Mouse (Mus musculus): Measurements from ENCODE around the gene Csnk1e. TPM values are rescaled to one million over a fixed set of nuclear protein-coding genes. Genes with fewer than 3 reads are reported as not detected.

The Csnk1e gene
- polyA plus RNA-seq, 1 experiment from 2014 or later = 193 TPM

GRCm38 (mm10) chr15:79424602-79425001 lies 30.8 kb downstream of the Csnk1e start:
- Histone ChIP-seq H3K27ac (ENCODE audit: low read depth, low read length) (no peak overlapping the region), H3K4me2 (replicated peaks; ENCODE audit: low read depth, low read length) (no peak overlapping the region), H3K4me1 (replicated peaks; ENCODE audit: control insufficient read depth, insufficient read depth, low read length) (no peaks in the 10 kb centered on the region), H3K27me3 (ENCODE audit: control insufficient read depth, insufficient read depth, low read length) (no peaks in the 10 kb centered on the region), H3K9me3 (ENCODE audit: control insufficient read depth, low read length) (no peaks in the 10 kb centered on the region), H3K36me3 (ENCODE audit: control insufficient read depth, insufficient read depth, low read length) (peaks cover 54% of the 10 kb centered on the region), H3K4me3 (ENCODE audit: low read depth, low read length) (no peak overlapping the region), H3K9ac (ENCODE audit: low read depth, low read length) (no peak overlapping the region)
- 94% methylated on average over 17 of the region's 17 CpGs for WGBS
- DNase-seq (ENCODE audit: low spot score) (no peak), ATAC-seq (ENCODE audit: low FRiP score) (no peak)

GRCm38 (mm10) chr15:79422715-79423243 lies 32.6 kb downstream of the Csnk1e start:
- ATAC-seq (ENCODE audit: low FRiP score) (no peak), DNase-seq (ENCODE audit: low spot score) (no peak)
- Histone ChIP-seq H3K4me1 (replicated peaks; ENCODE audit: control insufficient read depth, insufficient read depth, low read length) (no peaks in the 10 kb centered on the region), H3K4me2 (replicated peaks; ENCODE audit: low read depth, low read length) (no peak overlapping the region), H3K27me3 (ENCODE audit: control insufficient read depth, insufficient read depth, low read length) (no peaks in the 10 kb centered on the region), H3K4me3 (ENCODE audit: low read depth, low read length) (no peak overlapping the region), H3K27ac (ENCODE audit: low read depth, low read length) (no peak overlapping the region), H3K36me3 (ENCODE audit: control insufficient read depth, insufficient read depth, low read length) (peaks cover 48% of the 10 kb centered on the region), H3K9me3 (ENCODE audit: control insufficient read depth, low read length) (no peaks in the 10 kb centered on the region), H3K9ac (ENCODE audit: low read depth, low read length) (no peak overlapping the region)
- WGBS = 90% methylated on average over 6 of the region's 6 CpGs

GRCm38 (mm10) chr15:79418677-79419076 lies 36.7 kb downstream of the Csnk1e start:
- no peak overlapping the region for H3K4me3 ChIP-seq (ENCODE audit: low read depth, low read length)
- no peak for DNase-seq (ENCODE audit: low spot score)
- ATAC-seq (ENCODE audit: low FRiP score) = no peak
- H3K9me3 ChIP-seq (ENCODE audit: control insufficient read depth, low read length) = no peaks in the 10 kb centered on the region
- no peak overlapping the region for H3K9ac ChIP-seq (ENCODE audit: low read depth, low read length)
- WGBS = 88% methylated on average over 11 of the region's 11 CpGs
- no peak overlapping the region for H3K27ac ChIP-seq (ENCODE audit: low read depth, low read length)
- peaks cover 20% of the 10 kb centered on the region for H3K36me3 ChIP-seq (ENCODE audit: control insufficient read depth, insufficient read depth, low read length)
- H3K27me3 ChIP-seq (ENCODE audit: control insufficient read depth, insufficient read depth, low read length) = no peaks in the 10 kb centered on the region
- H3K4me2 ChIP-seq (replicated peaks; ENCODE audit: low read depth, low read length) = no peak overlapping the region
- no peaks in the 10 kb centered on the region for H3K4me1 ChIP-seq (replicated peaks; ENCODE audit: control insufficient read depth, insufficient read depth, low read length)

GRCm38 (mm10) chr15:79418265-79418664 lies 37.1 kb downstream of the Csnk1e start:
- Histone ChIP-seq H3K27ac (ENCODE audit: low read depth, low read length) (no peak overlapping the region), H3K4me3 (ENCODE audit: low read depth, low read length) (no peak overlapping the region), H3K9me3 (ENCODE audit: control insufficient read depth, low read length) (no peaks in the 10 kb centered on the region), H3K4me2 (replicated peaks; ENCODE audit: low read depth, low read length) (no peak overlapping the region), H3K9ac (ENCODE audit: low read depth, low read length) (no peak overlapping the region), H3K4me1 (replicated peaks; ENCODE audit: control insufficient read depth, insufficient read depth, low read length) (no peaks in the 10 kb centered on the region), H3K36me3 (ENCODE audit: control insufficient read depth, insufficient read depth, low read length) (peaks cover 19% of the 10 kb centered on the region), H3K27me3 (ENCODE audit: control insufficient read depth, insufficient read depth, low read length) (no peaks in the 10 kb centered on the region)
- ATAC-seq (ENCODE audit: low FRiP score) (no peak), DNase-seq (ENCODE audit: low spot score) (no peak)
- 81% methylated on average over 3 of the region's 3 CpGs for WGBS

GRCm38 (mm10) chr15:79417379-79417778 lies 38.0 kb downstream of the Csnk1e start:
- Histone ChIP-seq H3K27me3 (ENCODE audit: control insufficient read depth, insufficient read depth, low read length) (no peaks in the 10 kb centered on the region), H3K9ac (ENCODE audit: low read depth, low read length) (no peak overlapping the region), H3K4me2 (replicated peaks; ENCODE audit: low read depth, low read length) (no peak overlapping the region), H3K27ac (ENCODE audit: low read depth, low read length) (no peak overlapping the region), H3K4me3 (ENCODE audit: low read depth, low read length) (no peak overlapping the region), H3K9me3 (ENCODE audit: control insufficient read depth, low read length) (no peaks in the 10 kb centered on the region), H3K36me3 (ENCODE audit: control insufficient read depth, insufficient read depth, low read length) (peaks cover 13% of the 10 kb centered on the region), H3K4me1 (replicated peaks; ENCODE audit: control insufficient read depth, insufficient read depth, low read length) (no peaks in the 10 kb centered on the region)
- WGBS = 98% methylated on average over 3 of the region's 3 CpGs
- ATAC-seq (ENCODE audit: low FRiP score) = no peak
- DNase-seq (ENCODE audit: low spot score) = no peak

- peaks cover 10% of the 10 kb centered on the region; the same call in 1 of the 2 replicates for H3K36me3 ChIP-seq (ENCODE audit: control insufficient read depth, insufficient read depth, low read length)
- WGBS = 93% methylated on average over 10 of the region's 10 CpGs
- H3K27me3 ChIP-seq (ENCODE audit: control insufficient read depth, insufficient read depth, low read length) = no peaks in the 10 kb centered on the region
- no peaks in the 10 kb centered on the region for H3K9me3 ChIP-seq (ENCODE audit: control insufficient read depth, low read length)
- H3K4me2 ChIP-seq (replicated peaks; ENCODE audit: low read depth, low read length) = no peak overlapping the region
- H3K4me1 ChIP-seq (replicated peaks; ENCODE audit: control insufficient read depth, insufficient read depth, low read length) = no peaks in the 10 kb centered on the region
- ATAC-seq (ENCODE audit: low FRiP score) = no peak
- no peak overlapping the region for H3K4me3 ChIP-seq (ENCODE audit: low read depth, low read length)
- no peak for DNase-seq (ENCODE audit: low spot score)
- no peak overlapping the region for H3K9ac ChIP-seq (ENCODE audit: low read depth, low read length)
- no peak overlapping the region for H3K27ac ChIP-seq (ENCODE audit: low read depth, low read length)
Observed at GRCm38 (mm10) chr15:79416460-79417085, 38.8 kb downstream of the Csnk1e start.

- Histone ChIP-seq H3K36me3 (ENCODE audit: control insufficient read depth, insufficient read depth, low read length) (peaks cover 6% of the 10 kb centered on the region; the same call in 1 of the 2 replicates), H3K9ac (ENCODE audit: low read depth, low read length) (no peak overlapping the region), H3K9me3 (ENCODE audit: control insufficient read depth, low read length) (no peaks in the 10 kb centered on the region), H3K27me3 (ENCODE audit: control insufficient read depth, insufficient read depth, low read length) (no peaks in the 10 kb centered on the region), H3K4me3 (ENCODE audit: low read depth, low read length) (no peak overlapping the region), H3K4me1 (replicated peaks; ENCODE audit: control insufficient read depth, insufficient read depth, low read length) (no peaks in the 10 kb centered on the region), H3K27ac (ENCODE audit: low read depth, low read length) (no peak overlapping the region), H3K4me2 (replicated peaks; ENCODE audit: low read depth, low read length) (no peak overlapping the region)
- DNase-seq (ENCODE audit: low spot score) = no peak
- ATAC-seq (ENCODE audit: low FRiP score) = no peak
- 63% methylated on average over 4 of the region's 4 CpGs for WGBS
Observed at GRCm38 (mm10) chr15:79414513-79414912, 40.9 kb downstream of the Csnk1e start.

GRCm38 (mm10) chr15:79413802-79414201 lies 41.6 kb downstream of the Csnk1e start:
- Histone ChIP-seq H3K9me3 (ENCODE audit: control insufficient read depth, low read length) (no peaks in the 10 kb centered on the region), H3K36me3 (ENCODE audit: control insufficient read depth, insufficient read depth, low read length) (peaks cover 6% of the 10 kb centered on the region; the same call in 1 of the 2 replicates), H3K9ac (ENCODE audit: low read depth, low read length) (no peak overlapping the region), H3K27me3 (ENCODE audit: control insufficient read depth, insufficient read depth, low read length) (no peaks in the 10 kb centered on the region), H3K4me3 (ENCODE audit: low read depth, low read length) (no peak overlapping the region), H3K4me2 (replicated peaks; ENCODE audit: low read depth, low read length) (no peak overlapping the region), H3K4me1 (replicated peaks; ENCODE audit: control insufficient read depth, insufficient read depth, low read length) (no peaks in the 10 kb centered on the region), H3K27ac (ENCODE audit: low read depth, low read length) (no peak overlapping the region)
- DNase-seq (ENCODE audit: low spot score) (no peak), ATAC-seq (ENCODE audit: low FRiP score) (no peak)
- WGBS = 82% methylated on average over 8 of the region's 8 CpGs

- no peak overlapping the region for H3K4me2 ChIP-seq (replicated peaks; ENCODE audit: low read depth, low read length)
- H3K4me3 ChIP-seq (ENCODE audit: low read depth, low read length) = no peak overlapping the region
- 100% methylated on average over 3 of the region's 3 CpGs for WGBS
- no peaks in the 10 kb centered on the region for H3K27me3 ChIP-seq (ENCODE audit: control insufficient read depth, insufficient read depth, low read length)
- ATAC-seq (ENCODE audit: low FRiP score) (no peak), DNase-seq (ENCODE audit: low spot score) (no peak)
- peaks cover 3% of the 10 kb centered on the region; the same call in 1 of the 2 replicates for H3K36me3 ChIP-seq (ENCODE audit: control insufficient read depth, insufficient read depth, low read length)
- no peak overlapping the region for H3K27ac ChIP-seq (ENCODE audit: low read depth, low read length)
- no peaks in the 10 kb centered on the region for H3K4me1 ChIP-seq (replicated peaks; ENCODE audit: control insufficient read depth, insufficient read depth, low read length)
- H3K9me3 ChIP-seq (ENCODE audit: control insufficient read depth, low read length) = no peaks in the 10 kb centered on the region
- no peak overlapping the region for H3K9ac ChIP-seq (ENCODE audit: low read depth, low read length)
Observed at GRCm38 (mm10) chr15:79413201-79413600, 42.2 kb downstream of the Csnk1e start.

All from hindbrain, embryonic 11.5 days (tissue).